Mouse (Mus musculus): ENCODE results near the gene Atpaf2. TPM values are rescaled to one million over a fixed set of nuclear protein-coding genes. Genes with fewer than 3 reads are reported as not detected.
A peak's percentile ranks its signal among the peaks of the same experiment; 100 is the strongest.

Gene Atpaf2
- 32.5 TPM for polyA plus RNA-seq (2012; fragmentation: generic; extraction: Trizol)

GRCm38 (mm10) chr11:60417717-60418472 lies at the start of gene Atpaf2:
Atpaf2 (minus strand) TSS chr11:60418457.
- peak within 1 kb of the TSS; percentile 51 for H3ac ChIP-seq (ENCODE audit: control insufficient read depth, insufficient read length)
- H3K4me2 ChIP-seq (ENCODE audit: low read depth): peak within 1 kb of the TSS; percentile 92
- H3K36me3 ChIP-seq (ENCODE audit: control insufficient read depth, insufficient read depth): no peaks in the 10 kb centered on the region
- H3K27me3 ChIP-seq (ENCODE audit: control insufficient read depth, insufficient read depth, insufficient read length): no peaks in the 10 kb centered on the region
- TF ChIP-seq TCF12 (IDR thresholded peaks at IDR 0.05; ENCODE audit: insufficient read depth, poor library complexity, severe bottlenecking): no peak
- no peak for TF ChIP-seq SRF (IDR thresholded peaks at IDR 0.05; ENCODE audit: control insufficient read depth, insufficient read length, low read depth)
- TF ChIP-seq USF1 (IDR thresholded peaks at IDR 0.05; ENCODE audit: low read depth): no peak
- TF ChIP-seq TCF3 (IDR thresholded peaks at IDR 0.05; ENCODE audit: insufficient read length, low read depth): no peak
- no peak for TF ChIP-seq POLR2AphosphoS2 (IDR thresholded peaks at IDR 0.05; ENCODE audit: insufficient read length, low read depth)
- peak within 1 kb of the TSS; percentile 67 for H3K4me3 ChIP-seq
- peaks cover 35% of the 10 kb centered on the region for H3K79me2 ChIP-seq (ENCODE audit: control insufficient read depth, insufficient read depth)

GRCm38 (mm10) chr11:60465943-60466380 lies 47.7 kb upstream of the Atpaf2 start:
- no peaks in the 10 kb centered on the region for H3K36me3 ChIP-seq (ENCODE audit: control insufficient read depth, insufficient read depth)
- no peaks in the 10 kb centered on the region for H3K79me2 ChIP-seq (ENCODE audit: control insufficient read depth, insufficient read depth)
- no peak overlapping the region for H3K4me2 ChIP-seq (ENCODE audit: low read depth)
- TF ChIP-seq CEBPB (IDR thresholded peaks at IDR 0.05; ENCODE audit: insufficient read depth, poor library complexity, severe bottlenecking) (no peak), E2F4 (IDR thresholded peaks at IDR 0.05; ENCODE audit: insufficient read depth) (no peak), TCF3 (IDR thresholded peaks at IDR 0.05; ENCODE audit: insufficient read length, low read depth) (no peak)
- H3K4me3 ChIP-seq: no peak overlapping the region
- H3K27me3 ChIP-seq (ENCODE audit: control insufficient read depth, insufficient read depth, insufficient read length): no peaks in the 10 kb centered on the region
- H3ac ChIP-seq (ENCODE audit: control insufficient read depth, insufficient read length): no peak overlapping the region

- H3K4me2 ChIP-seq (ENCODE audit: low read depth): no peak overlapping the region
- H3ac ChIP-seq (ENCODE audit: control insufficient read depth, insufficient read length): no peak overlapping the region
- H3K4me3 ChIP-seq: no peak overlapping the region
- H3K79me2 ChIP-seq (ENCODE audit: control insufficient read depth, insufficient read depth): peaks cover 27% of the 10 kb centered on the region
- H3K36me3 ChIP-seq (ENCODE audit: control insufficient read depth, insufficient read depth): peaks cover 4% of the 10 kb centered on the region
- TF ChIP-seq MYOG (IDR thresholded peaks at IDR 0.05; ENCODE audit: control insufficient read depth in 1 of 3, insufficient read depth in 1 of 3, insufficient read length in 2 of 3, low read depth in 2 of 3) (no peak), SRF (IDR thresholded peaks at IDR 0.05; ENCODE audit: control insufficient read depth, insufficient read length, low read depth) (no peak), POLR2A (IDR thresholded peaks at IDR 0.05; ENCODE audit: insufficient read length, low read depth) (no peak), E2F4 (IDR thresholded peaks at IDR 0.05; ENCODE audit: insufficient read depth) (no peak), MAX (IDR thresholded peaks at IDR 0.05; ENCODE audit: low read depth) (no peak), TCF12 (IDR thresholded peaks at IDR 0.05; ENCODE audit: insufficient read depth, poor library complexity, severe bottlenecking) (no peak), MYOD1 (IDR thresholded peaks at IDR 0.05; ENCODE audit: control insufficient read depth in 1 of 3, insufficient read length in 2 of 3, low read depth in 2 of 3) (no peak), POLR2AphosphoS2 (IDR thresholded peaks at IDR 0.05; ENCODE audit: insufficient read length, low read depth) (no peak), USF1 (IDR thresholded peaks at IDR 0.05; ENCODE audit: low read depth) (no peak), CEBPB (IDR thresholded peaks at IDR 0.05; ENCODE audit: insufficient read depth, poor library complexity, severe bottlenecking) (no peak)
- H3K27me3 ChIP-seq (ENCODE audit: control insufficient read depth, insufficient read depth, insufficient read length): no peaks in the 10 kb centered on the region
Observed at GRCm38 (mm10) chr11:60457973-60458372, 39.7 kb upstream of the Atpaf2 start.

GRCm38 (mm10) chr11:60454745-60455087 lies 36.5 kb upstream of the Atpaf2 start:
- peaks cover 27% of the 10 kb centered on the region for H3K79me2 ChIP-seq (ENCODE audit: control insufficient read depth, insufficient read depth)
- no peaks in the 10 kb centered on the region for H3K36me3 ChIP-seq (ENCODE audit: control insufficient read depth, insufficient read depth)
- no peaks in the 10 kb centered on the region for H3K27me3 ChIP-seq (ENCODE audit: control insufficient read depth, insufficient read depth, insufficient read length)
- H3K4me3 ChIP-seq: peak overlapping the region; percentile 44
- no peak for TF ChIP-seq POLR2A (IDR thresholded peaks at IDR 0.05; ENCODE audit: insufficient read length, low read depth)
- no peak for TF ChIP-seq USF1 (IDR thresholded peaks at IDR 0.05; ENCODE audit: low read depth)
- no peak for TF ChIP-seq MYOD1 (IDR thresholded peaks at IDR 0.05; ENCODE audit: control insufficient read depth in 1 of 3, insufficient read length in 2 of 3, low read depth in 2 of 3)
- TF ChIP-seq E2F4 (IDR thresholded peaks at IDR 0.05; ENCODE audit: insufficient read depth): no peak
- TF ChIP-seq POLR2AphosphoS2 (IDR thresholded peaks at IDR 0.05; ENCODE audit: insufficient read length, low read depth): no peak
- TF ChIP-seq MYOG (IDR thresholded peaks at IDR 0.05; ENCODE audit: control insufficient read depth in 1 of 3, insufficient read depth in 1 of 3, insufficient read length in 2 of 3, low read depth in 2 of 3): no peak
- TF ChIP-seq TCF3 (IDR thresholded peaks at IDR 0.05; ENCODE audit: insufficient read length, low read depth): no peak
- no peak for TF ChIP-seq TCF12 (IDR thresholded peaks at IDR 0.05; ENCODE audit: insufficient read depth, poor library complexity, severe bottlenecking)
- no peak for TF ChIP-seq SRF (IDR thresholded peaks at IDR 0.05; ENCODE audit: control insufficient read depth, insufficient read length, low read depth)
- no peak for TF ChIP-seq CEBPB (IDR thresholded peaks at IDR 0.05; ENCODE audit: insufficient read depth, poor library complexity, severe bottlenecking)
- no peak for TF ChIP-seq MAX (IDR thresholded peaks at IDR 0.05; ENCODE audit: low read depth)
- TF ChIP-seq REST (IDR thresholded peaks at IDR 0.05; ENCODE audit: insufficient read depth, insufficient read length): no peak
- peak overlapping the region; percentile 97 for H3K4me2 ChIP-seq (ENCODE audit: low read depth)
- peak overlapping the region; percentile 34 for H3ac ChIP-seq (ENCODE audit: control insufficient read depth, insufficient read length)

GRCm38 (mm10) chr11:60454080-60454744 lies 36.0 kb upstream of the Atpaf2 start, which contains the start of gene Drg2:
Drg2 (plus strand) TSS chr11:60454591.
- peak within 1 kb of the TSS; percentile 34 for H3ac ChIP-seq (ENCODE audit: control insufficient read depth, insufficient read length)
- H3K36me3 ChIP-seq (ENCODE audit: control insufficient read depth, insufficient read depth): no peaks in the 10 kb centered on the region
- H3K4me3 ChIP-seq: peak within 1 kb of the TSS; percentile 44
- no peaks in the 10 kb centered on the region for H3K27me3 ChIP-seq (ENCODE audit: control insufficient read depth, insufficient read depth, insufficient read length)
- peak within 1 kb of the TSS; percentile 97 for H3K4me2 ChIP-seq (ENCODE audit: low read depth)
- peaks cover 27% of the 10 kb centered on the region for H3K79me2 ChIP-seq (ENCODE audit: control insufficient read depth, insufficient read depth)
- TF ChIP-seq SRF (IDR thresholded peaks at IDR 0.05; ENCODE audit: control insufficient read depth, insufficient read length, low read depth): no peak
- TF ChIP-seq USF1 (IDR thresholded peaks at IDR 0.05; ENCODE audit: low read depth): peak; percentile 79
- TF ChIP-seq CEBPB (IDR thresholded peaks at IDR 0.05; ENCODE audit: insufficient read depth, poor library complexity, severe bottlenecking): no peak
- TF ChIP-seq MYOG (IDR thresholded peaks at IDR 0.05; ENCODE audit: control insufficient read depth in 1 of 3, insufficient read depth in 1 of 3, insufficient read length in 2 of 3, low read depth in 2 of 3): peak in 2 of 3 experiments; percentile 49 to 69
- TF ChIP-seq POLR2A (IDR thresholded peaks at IDR 0.05; ENCODE audit: insufficient read length, low read depth): peak; percentile 89
- no peak for TF ChIP-seq TCF12 (IDR thresholded peaks at IDR 0.05; ENCODE audit: insufficient read depth, poor library complexity, severe bottlenecking)
- peak; percentile 81 for TF ChIP-seq POLR2AphosphoS2 (IDR thresholded peaks at IDR 0.05; ENCODE audit: insufficient read length, low read depth)
- no peak for TF ChIP-seq MYOD1 (IDR thresholded peaks at IDR 0.05; ENCODE audit: control insufficient read depth in 1 of 3, insufficient read length in 2 of 3, low read depth in 2 of 3)
- peak; percentile 13 for TF ChIP-seq E2F4 (IDR thresholded peaks at IDR 0.05; ENCODE audit: insufficient read depth)
- TF ChIP-seq TCF3 (IDR thresholded peaks at IDR 0.05; ENCODE audit: insufficient read length, low read depth): no peak
- peak; percentile 77 for TF ChIP-seq MAX (IDR thresholded peaks at IDR 0.05; ENCODE audit: low read depth)
- no peak for TF ChIP-seq REST (IDR thresholded peaks at IDR 0.05; ENCODE audit: insufficient read depth, insufficient read length)

Data from myocyte (in vitro differentiated cells).